Mouse (Mus musculus) stomach, postnatal 0 days (tissue): Measurements from ENCODE around the gene Gm42669. TPM values are rescaled to one million over a fixed set of nuclear protein-coding genes. Genes with fewer than 3 reads are reported as not detected.

Source experiments
- ATAC-seq: fragments of 200-750 bp; cut with Nextera tagmentation; 2 replicates; pipeline ENCODE4 v1.8.0; 2017; ENCODE audit not compliant: low FRiP score, low TSS enrichment
- DNase-seq: peaks from one replicate; pipeline ENCODE4 v3.0.0-alpha.2; 2016; ENCODE audit warnings: low spot score
- H3K27ac ChIP-seq: fragments of 300-500 bp; sonication (generic); replicated peaks from 2 replicates; pipeline ENCODE4 v1.5.1; 2014; ENCODE audit warnings: mild to moderate bottlenecking, control low read depth
- H3K27me3 ChIP-seq: fragments of 300-500 bp; sonication (generic); 2 replicates; pipeline ENCODE4 v1.6.1; 2014; ENCODE audit warnings: low read length; ENCODE audit not compliant: control insufficient read depth, insufficient read depth
- H3K36me3 ChIP-seq: fragments of 300-500 bp; sonication (generic); 2 replicates; pipeline ENCODE4 v1.6.1; 2014; ENCODE audit warnings: low read length, mixed read lengths; ENCODE audit not compliant: control insufficient read depth, insufficient read depth
- H3K4me1 ChIP-seq: fragments of 300-500 bp; sonication (generic); replicated peaks from 2 replicates; pipeline ENCODE4 v1.6.1; 2014; ENCODE audit warnings: antibody characterized with exemption; ENCODE audit not compliant: control insufficient read depth, insufficient read depth
- H3K4me2 ChIP-seq: fragments of 300-500 bp; sonication (generic); replicated peaks from 2 replicates; pipeline ENCODE4 v1.6.1; 2014; ENCODE audit warnings: low read depth, mild to moderate bottlenecking, control low read depth, moderate library complexity
- H3K4me3 ChIP-seq: fragments of 300-500 bp; sonication (generic); 2 replicates; pipeline ENCODE4 v1.5.1; 2014; ENCODE audit warnings: low read depth, low read length, control low read depth
- H3K9ac ChIP-seq: fragments of 300-500 bp; sonication (generic); 2 replicates; pipeline ENCODE4 v1.6.1; 2014; ENCODE audit warnings: mild to moderate bottlenecking, low read length, control low read depth, mixed read lengths
- H3K9me3 ChIP-seq: fragments of 300-500 bp; sonication (generic); 2 replicates; pipeline ENCODE4 v1.6.1; 2016; ENCODE audit warnings: low read length; ENCODE audit not compliant: control insufficient read depth
- CTCF ChIP-seq: IDR thresholded peaks from 2 replicates; pipeline ENCODE4 v1.5.1; 2016; ENCODE audit warnings: antibody characterized with exemption, low read depth, mild to moderate bottlenecking, moderate library complexity
- EP300 ChIP-seq: optimal IDR thresholded peaks from 2 replicates; pipeline ENCODE3; 2016; ENCODE audit warnings: antibody characterized with exemption
- WGBS: fragments of 180-500 bp; shearing (Covaris S2); extraction: QIAGEN DNeasy Blood & Tissue Kit; methylation state at CpG from one replicate; pipeline ENCODE4 v1.1.7; 2014; 5-methylcytosine and 5-hydroxymethylcytosine counted together
- polyA plus RNA-seq: library from polyadenylated mRNA; unstranded; fragments of >200 nt; fragmentation: Nextera tagmentation; extraction: Ambion mirVana; gene quantifications from 2 replicates; pipeline ENCODE4 v1.2.1, GENCODE M21; 2015

Gm42669 gene
- polyA plus RNA-seq, 1 experiment from 2014 or later: 0.13 TPM

- TF ChIP-seq CTCF (no peak), EP300 (no peak)
- Histone ChIP-seq H3K4me2 (no peak overlapping the region), H3K4me3 (no peak overlapping the region), H3K36me3 (no peaks in the 10 kb centered on the region), H3K9me3 (no peaks in the 10 kb centered on the region), H3K4me1 (no peaks in the 10 kb centered on the region), H3K9ac (no peak overlapping the region), H3K27me3 (no peaks in the 10 kb centered on the region), H3K27ac (no peak overlapping the region)
- DNase-seq (no peak), ATAC-seq (0 out of 2 replicates have a peak, but pooled peaks have one; percentile 32)
- 89% methylated on average over 3 of the region's 3 CpGs for WGBS
Observed at GRCm38 (mm10) chr5:107515453-107515852, 8.0 kb downstream of the Gm42669 start.

GRCm38 (mm10) chr5:107516087-107516486 lies 8.7 kb downstream of the Gm42669 start:
- no peak overlapping the region for H3K27ac ChIP-seq
- H3K4me2 ChIP-seq: no peak overlapping the region
- H3K36me3 ChIP-seq: no peaks in the 10 kb centered on the region
- DNase-seq (no peak), ATAC-seq (no peak)
- H3K27me3 ChIP-seq: no peaks in the 10 kb centered on the region
- no peaks in the 10 kb centered on the region; the same call in 1 of the 2 replicates for H3K4me1 ChIP-seq
- WGBS: 95% methylated on average over 1 of the region's 1 CpGs
- H3K9ac ChIP-seq: no peak overlapping the region
- H3K4me3 ChIP-seq: no peak overlapping the region
- TF ChIP-seq EP300 (no peak), CTCF (no peak)
- no peaks in the 10 kb centered on the region for H3K9me3 ChIP-seq

- WGBS: 79% methylated on average over 4 of the region's 4 CpGs
Observed at GRCm38 (mm10) chr5:107518602-107519001, 11.2 kb downstream of the Gm42669 start.

GRCm38 (mm10) chr5:107521386-107521785 lies 14.0 kb downstream of the Gm42669 start:
- no peak overlapping the region for H3K9ac ChIP-seq
- no peak overlapping the region for H3K4me3 ChIP-seq
- no peaks in the 10 kb centered on the region for H3K27me3 ChIP-seq
- DNase-seq: no peak
- no peak overlapping the region for H3K4me2 ChIP-seq
- no peaks in the 10 kb centered on the region; the same call in 1 of the 2 replicates for H3K4me1 ChIP-seq
- TF ChIP-seq EP300 (no peak), CTCF (no peak)
- no peak overlapping the region for H3K27ac ChIP-seq
- WGBS: 65% methylated on average over 6 of the region's 6 CpGs
- peak; percentile 93 for ATAC-seq
- H3K36me3 ChIP-seq: no peaks in the 10 kb centered on the region
- H3K9me3 ChIP-seq: no peaks in the 10 kb centered on the region

More at GRCm38 (mm10) chr5:107518602-107519001, 11.2 kb downstream of the Gm42669 start:
- H3K9me3 ChIP-seq: no peaks in the 10 kb centered on the region
- no peaks in the 10 kb centered on the region; the same call in 1 of the 2 replicates for H3K4me1 ChIP-seq
- no peak overlapping the region for H3K4me2 ChIP-seq
- DNase-seq (no peak), ATAC-seq (no peak)
- no peak overlapping the region for H3K27ac ChIP-seq
- H3K4me3 ChIP-seq: no peak overlapping the region
- no peak for TF ChIP-seq CTCF
- TF ChIP-seq EP300: no peak
- no peaks in the 10 kb centered on the region for H3K36me3 ChIP-seq
- no peak overlapping the region for H3K9ac ChIP-seq
- H3K27me3 ChIP-seq: no peaks in the 10 kb centered on the region

- 61% methylated on average over 7 of the region's 7 CpGs for WGBS
- peak; percentile 71; the same call in 1 of the 2 replicates for ATAC-seq
Observed at GRCm38 (mm10) chr5:107521897-107522296, 14.5 kb downstream of the Gm42669 start.

GRCm38 (mm10) chr5:107524281-107524680 lies 16.9 kb downstream of the Gm42669 start:
- Histone ChIP-seq H3K27me3 (no peaks in the 10 kb centered on the region), H3K36me3 (no peaks in the 10 kb centered on the region), H3K4me2 (no peak overlapping the region), H3K27ac (no peak overlapping the region), H3K9me3 (no peaks in the 10 kb centered on the region), H3K4me3 (no peak overlapping the region), H3K9ac (no peak overlapping the region), H3K4me1 (no peaks in the 10 kb centered on the region; the same call in 1 of the 2 replicates)
- TF ChIP-seq EP300 (no peak), CTCF (no peak)
- WGBS: 76% methylated on average over 10 of the region's 10 CpGs
- no peak for ATAC-seq
- DNase-seq: no peak

More at GRCm38 (mm10) chr5:107521897-107522296, 14.5 kb downstream of the Gm42669 start:
- TF ChIP-seq EP300 (no peak), CTCF (no peak)
- H3K9ac ChIP-seq: no peak overlapping the region
- H3K4me3 ChIP-seq: no peak overlapping the region
- no peaks in the 10 kb centered on the region for H3K36me3 ChIP-seq
- no peak for DNase-seq
- H3K27ac ChIP-seq: no peak overlapping the region
- H3K9me3 ChIP-seq: no peaks in the 10 kb centered on the region
- H3K27me3 ChIP-seq: no peaks in the 10 kb centered on the region
- 0 out of 2 replicates have a peak overlapping the region, but pooled peaks have one; percentile 5 for H3K4me2 ChIP-seq
- H3K4me1 ChIP-seq: no peaks in the 10 kb centered on the region; the same call in 1 of the 2 replicates
